Mouse (Mus musculus): ENCODE data around the gene Cpe.

- TF ChIP-seq POLR2A (IDR thresholded peaks at IDR 0.05; ENCODE audit: insufficient read length, low read depth) (no peak), MYOD1 (IDR thresholded peaks at IDR 0.05; ENCODE audit: control insufficient read depth in 1 of 3, insufficient read length in 2 of 3, low read depth in 2 of 3) (no peak), TCF3 (IDR thresholded peaks at IDR 0.05; ENCODE audit: insufficient read length, low read depth) (no peak), POLR2AphosphoS2 (IDR thresholded peaks at IDR 0.05; ENCODE audit: insufficient read length, low read depth) (no peak), CEBPB (IDR thresholded peaks at IDR 0.05; ENCODE audit: insufficient read depth, poor library complexity, severe bottlenecking) (no peak)
Observed at GRCm38 (mm10) chr8:64590456-64590855, 102.4 kb downstream of the Cpe start.

Measured in myocyte (in vitro differentiated cells).